Mouse (Mus musculus) MEL (cell line): ENCODE results near the gene Dpyd. TPM values are rescaled to one million over a fixed set of nuclear protein-coding genes. Genes with fewer than 3 reads are reported as not detected.

ENCODE experiments used
- DNase-seq: peaks from one replicate; pipeline ENCODE4 v3.0.0; 2011; ENCODE audit warnings: low read depth, low spot score
- H3K27ac ChIP-seq: 2 replicates; pipeline ENCODE4 v1.5.1; 2012; ENCODE audit warnings: low read depth, mild to moderate bottlenecking, control low read depth, low read length, moderate library complexity; ENCODE audit not compliant: control insufficient read depth
- H3K27me3 ChIP-seq, 2 experiments: fragments of 150-350 bp in 1 of 2; sonication (generic) in 1 of 2; 2 replicates each; pipeline ENCODE4 v1.6.1; 2012; ENCODE audit warnings: low read length in 2 of 2, mild to moderate bottlenecking in 2 of 2, improper control_type of control experiment in 1 of 2, moderate library complexity in 1 of 2; ENCODE audit not compliant: insufficient read depth in 2 of 2, control insufficient read depth in 1 of 2
- H3K36me3 ChIP-seq, 2 experiments: 2 replicates each; pipeline ENCODE4 v1.6.1; 2012 to 2014; ENCODE audit warnings: low read length in 2 of 2, improper control_type of control experiment in 1 of 2, inconsistent platforms in 1 of 2, mild to moderate bottlenecking in 1 of 2; ENCODE audit not compliant: insufficient read depth in 2 of 2, control insufficient read depth in 1 of 2
- H3K4me1 ChIP-seq, 2 experiments: fragments of 150-350 bp in 1 of 2; sonication (generic) in 1 of 2; 2 replicates each; pipeline ENCODE4 v1.6.1; 2012; ENCODE audit warnings: low read length in 2 of 2, improper control_type of control experiment in 1 of 2, mild to moderate bottlenecking in 1 of 2; ENCODE audit not compliant: insufficient read depth in 2 of 2, control insufficient read depth in 1 of 2
- H3K4me3 ChIP-seq, 2 experiments: fragments of 150-350 bp in 1 of 2; sonication (generic) in 1 of 2; 2 replicates each; pipeline ENCODE4 v1.5.1; 2012; ENCODE audit warnings: low read depth in 2 of 2, low read length in 2 of 2, mild to moderate bottlenecking in 2 of 2, moderate library complexity in 2 of 2, control low read depth in 1 of 2, improper control_type of control experiment in 1 of 2; ENCODE audit not compliant: control insufficient read depth in 1 of 2, insufficient read depth in 1 of 2
- H3K79me2 ChIP-seq: 2 replicates; pipeline ENCODE4 v1.6.1; 2012; ENCODE audit warnings: mild to moderate bottlenecking, low read length, moderate library complexity; ENCODE audit not compliant: control insufficient read depth, poor library complexity, insufficient read depth
- H3K9ac ChIP-seq: 2 replicates; pipeline ENCODE4 v1.6.1; 2012; ENCODE audit warnings: low read depth, mild to moderate bottlenecking, control low read depth, low read length, moderate library complexity; ENCODE audit not compliant: control insufficient read depth, poor library complexity, severe bottlenecking
- H3K9me3 ChIP-seq: fragments of 150-350 bp; sonication (generic); replicated peaks from 2 replicates; pipeline ENCODE4 v1.6.1; 2012; ENCODE audit warnings: mild to moderate bottlenecking, low read length, improper control_type of control experiment, moderate library complexity; ENCODE audit not compliant: insufficient read depth
- CHD1 ChIP-seq: IDR thresholded peaks from 2 replicates; pipeline ENCODE4 v1.6.1; 2012; ENCODE audit warnings: low read depth, mild to moderate bottlenecking, inconsistent platforms, low read length, improper control_type of control experiment
- CHD2 ChIP-seq: IDR thresholded peaks from 2 replicates; pipeline ENCODE4 v1.6.1; 2011; ENCODE audit warnings: low read length, improper control_type of control experiment
- CTCF ChIP-seq, 3 experiments: IDR thresholded peaks in 2 of 3; conservative IDR thresholded peaks in 1 of 3; 2 replicates each; pipeline ENCODE4 v1.5.1; 2011 to 2012; ENCODE audit warnings: low read length in 3 of 3, low read depth in 2 of 3, mild to moderate bottlenecking in 2 of 3, improper control_type of control experiment in 1 of 3, inconsistent platforms in 1 of 3, mixed read lengths in 1 of 3, moderate library complexity in 1 of 3; ENCODE audit not compliant: control insufficient read depth in 1 of 3, insufficient read depth in 1 of 3, poor library complexity in 1 of 3, severe bottlenecking in 1 of 3
- ELF1 ChIP-seq: IDR thresholded peaks from 2 replicates; pipeline ENCODE4 v1.6.1; 2014; ENCODE audit warnings: low read depth, mild to moderate bottlenecking, inconsistent platforms, low read length, improper control_type of control experiment, moderate library complexity
- ETS1 ChIP-seq: IDR thresholded peaks from 2 replicates; pipeline ENCODE4 v1.6.1; 2012; ENCODE audit warnings: low read depth, mild to moderate bottlenecking, inconsistent platforms, low read length, improper control_type of control experiment, moderate library complexity
- GABPA ChIP-seq: IDR thresholded peaks from 2 replicates; pipeline ENCODE4 v1.6.1; 2012; ENCODE audit warnings: low read depth, mild to moderate bottlenecking, inconsistent platforms, low read length, improper control_type of control experiment, moderate library complexity
- JUND ChIP-seq: IDR thresholded peaks from 2 replicates; pipeline ENCODE4 v1.6.1; 2011; ENCODE audit warnings: low read depth, mild to moderate bottlenecking, improper control_type of control experiment, low read length
- MAX ChIP-seq: IDR thresholded peaks from 2 replicates; pipeline ENCODE4 v1.6.1; 2011; ENCODE audit warnings: low read length, improper control_type of control experiment
- MAZ ChIP-seq: IDR thresholded peaks from 2 replicates; pipeline ENCODE4 v1.6.1; 2012; ENCODE audit warnings: low read depth, mild to moderate bottlenecking, inconsistent platforms, low read length, improper control_type of control experiment
- MEF2A ChIP-seq: IDR thresholded peaks from 2 replicates; pipeline ENCODE4 v1.6.1; 2014; ENCODE audit warnings: low read depth, mild to moderate bottlenecking, inconsistent platforms, low read length, improper control_type of control experiment; ENCODE audit not compliant: poor library complexity, insufficient replicate concordance, severe bottlenecking; ENCODE audit errors: extremely low read depth
- MXI1 ChIP-seq: IDR thresholded peaks from 2 replicates; pipeline ENCODE4 v1.6.1; 2011; ENCODE audit warnings: mild to moderate bottlenecking, low read depth, low read length, improper control_type of control experiment
- MYB ChIP-seq: IDR thresholded peaks from 2 replicates; pipeline ENCODE4 v1.6.1; 2011; ENCODE audit warnings: mild to moderate bottlenecking, low read depth, low read length, improper control_type of control experiment
- MYC ChIP-seq: IDR thresholded peaks from 2 replicates; pipeline ENCODE4 v1.6.1; 2011; ENCODE audit warnings: low read depth, mild to moderate bottlenecking, low read length, improper control_type of control experiment, moderate library complexity
- NELFE ChIP-seq: IDR thresholded peaks from 2 replicates; pipeline ENCODE4 v1.6.1; 2011; ENCODE audit warnings: low read depth, low read length, improper control_type of control experiment
- NRF1 ChIP-seq: IDR thresholded peaks from 2 replicates; pipeline ENCODE4 v1.6.1; 2014; ENCODE audit warnings: low read depth, mild to moderate bottlenecking, inconsistent platforms, low read length, improper control_type of control experiment, moderate library complexity; ENCODE audit not compliant: poor library complexity, insufficient read depth, severe bottlenecking
- POLR2AphosphoS2 ChIP-seq: IDR thresholded peaks from 2 replicates; pipeline ENCODE4 v1.6.1; 2011; ENCODE audit warnings: low read length, improper control_type of control experiment
- POLR2AphosphoS5 ChIP-seq: IDR thresholded peaks from 2 replicates; pipeline ENCODE4 v1.6.1; 2012; ENCODE audit warnings: low read depth, borderline replicate concordance, mild to moderate bottlenecking, inconsistent platforms, low read length, moderate library complexity, mixed read lengths
- RAD21 ChIP-seq: IDR thresholded peaks from 2 replicates; pipeline ENCODE4 v1.6.1; 2011; ENCODE audit warnings: mild to moderate bottlenecking, low read depth, low read length, improper control_type of control experiment
- RCOR1 ChIP-seq: IDR thresholded peaks from 2 replicates; pipeline ENCODE4 v1.6.1; 2012; ENCODE audit warnings: low read depth, mild to moderate bottlenecking, inconsistent platforms, low read length, improper control_type of control experiment
- SIN3A ChIP-seq: IDR thresholded peaks from 2 replicates; pipeline ENCODE4 v1.6.1; 2012; ENCODE audit warnings: low read length, improper control_type of control experiment, inconsistent platforms
- TAL1 ChIP-seq: IDR thresholded peaks from 2 replicates; pipeline ENCODE4 v1.6.1; 2012; ENCODE audit warnings: mild to moderate bottlenecking, inconsistent platforms, low read length, moderate library complexity, mixed read lengths
- TBP ChIP-seq: IDR thresholded peaks from 2 replicates; pipeline ENCODE4 v1.8.0; 2011; ENCODE audit warnings: low read depth, low read length, improper control_type of control experiment
- TCF12 ChIP-seq: IDR thresholded peaks from 2 replicates; pipeline ENCODE4 v1.6.1; 2014; ENCODE audit warnings: low read depth, mild to moderate bottlenecking, inconsistent platforms, low read length, improper control_type of control experiment, moderate library complexity
- UBTF ChIP-seq: IDR thresholded peaks from 2 replicates; pipeline ENCODE4 v1.6.1; 2012; ENCODE audit warnings: low read depth, mild to moderate bottlenecking, inconsistent platforms, low read length, improper control_type of control experiment, moderate library complexity, borderline replicate concordance; ENCODE audit not compliant: insufficient read depth
- USF1 ChIP-seq: IDR thresholded peaks from 2 replicates; pipeline ENCODE4 v1.6.1; 2014; ENCODE audit warnings: low read depth, mild to moderate bottlenecking, inconsistent platforms, low read length, improper control_type of control experiment, moderate library complexity
- ZC3H11A ChIP-seq: IDR thresholded peaks from 2 replicates; pipeline ENCODE4 v1.6.1; 2012; ENCODE audit warnings: low read depth, mild to moderate bottlenecking, inconsistent platforms, low read length, improper control_type of control experiment
- ZNF384 ChIP-seq: IDR thresholded peaks from 2 replicates; pipeline ENCODE4 v1.6.1; 2012; ENCODE audit warnings: low read depth, mild to moderate bottlenecking, inconsistent platforms, low read length, improper control_type of control experiment
- polyA plus RNA-seq, 2 experiments: library from polyadenylated mRNA; stranded (reverse) in 1 of 2; unstranded in 1 of 2; fragments of >175 nt in 1 of 2; fragments of >200 nt in 1 of 2; gene quantifications; 2 replicates each; pipeline versions ENCODE4 v1.2.1 to v1.2.4; 2012; ENCODE audit warnings: low replicate concordance in 2 of 2, low read depth in 1 of 2; ENCODE audit not compliant: insufficient read length in 2 of 2, insufficient read depth in 1 of 2, missing spikeins in 1 of 2
- total RNA-seq: library from RNA; depleted of rRNA; stranded (reverse); fragments of 300-350 nt; gene quantifications from 2 replicates; pipeline ENCODE4 v1.2.3, GENCODE M21; 2012

Dpyd gene
- total and polyA plus RNA-seq, 3 experiments, result not detected

DNA sequence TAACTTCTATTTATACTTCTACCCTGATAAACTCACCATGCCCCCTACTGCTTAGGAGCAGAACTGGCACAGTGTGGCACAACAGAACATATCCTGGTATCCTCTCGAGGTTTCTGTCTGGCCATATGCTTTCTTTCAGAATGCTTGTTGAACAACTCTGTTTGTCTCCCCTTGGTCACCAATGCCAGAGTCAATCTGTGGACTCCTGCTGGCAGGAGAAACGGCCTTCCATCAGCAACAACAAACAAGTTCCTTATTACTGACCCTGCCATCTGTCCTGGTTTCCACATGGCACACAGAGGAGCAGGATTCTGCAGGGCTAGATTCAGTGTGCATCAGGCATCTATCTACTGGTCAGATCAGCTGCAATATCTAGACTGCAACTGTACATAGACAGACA is 807.0 kb downstream of the Dpyd start:
- no peak for DNase-seq
- Histone ChIP-seq H3K27me3 (no peaks in the 10 kb centered on the region), H3K36me3 (no peaks in the 10 kb centered on the region), H3K79me2 (no peaks in the 10 kb centered on the region), H3K4me1 (no peaks in the 10 kb centered on the region), H3K9me3 (no peaks in the 10 kb centered on the region), H3K9ac (no peak overlapping the region), H3K4me3 (no peak overlapping the region), H3K27ac (no peak overlapping the region)
- no peak for TF ChIP-seq ZC3H11A
- TF ChIP-seq CHD1, result no peak
- no peak for TF ChIP-seq ZNF384
- TF ChIP-seq ETS1, result no peak
- no peak for TF ChIP-seq SIN3A
- TF ChIP-seq RAD21, result no peak
- TF ChIP-seq POLR2AphosphoS5, result no peak
- TF ChIP-seq MAZ, result no peak
- TF ChIP-seq POLR2AphosphoS2, result no peak
- no peak for TF ChIP-seq CHD2
- no peak for TF ChIP-seq RCOR1
- TF ChIP-seq MXI1, result no peak
- no peak for TF ChIP-seq MYC
- TF ChIP-seq NRF1, result no peak
- TF ChIP-seq TAL1, result no peak
- no peak for TF ChIP-seq GABPA
- TF ChIP-seq USF1, result no peak
- no peak for TF ChIP-seq UBTF
- TF ChIP-seq TBP, result no peak
- TF ChIP-seq CTCF (IDR thresholded peaks at IDR 0.05 in 2 of 3, conservative IDR thresholded peaks at IDR 0.05 in 1 of 3; ENCODE audit: control insufficient read depth in 1 of 3, insufficient read depth in 1 of 3, low read depth in 2 of 3, low read length in 3 of 3, poor library complexity in 1 of 3, severe bottlenecking in 1 of 3), result no peak

GRCm38 (mm10) chr3:119381119-119381518 is 819.2 kb downstream of the Dpyd start:
- Histone ChIP-seq H3K36me3 (no peaks in the 10 kb centered on the region), H3K27me3 (no peaks in the 10 kb centered on the region), H3K79me2 (no peaks in the 10 kb centered on the region), H3K9ac (no peak overlapping the region), H3K27ac (no peak overlapping the region), H3K9me3 (no peaks in the 10 kb centered on the region), H3K4me1 (no peaks in the 10 kb centered on the region), H3K4me3 (no peak overlapping the region)
- TF ChIP-seq CHD1, result no peak
- TF ChIP-seq MAX, result no peak
- TF ChIP-seq POLR2AphosphoS2, result no peak
- TF ChIP-seq ELF1, result no peak
- TF ChIP-seq NELFE, result no peak
- no peak for TF ChIP-seq SIN3A
- TF ChIP-seq MEF2A, result no peak
- no peak for TF ChIP-seq JUND
- TF ChIP-seq MAZ, result no peak
- TF ChIP-seq MYB, result no peak
- no peak for TF ChIP-seq ZNF384
- no peak for TF ChIP-seq TCF12
- DNase-seq, result no peak
